Mouse (Mus musculus): Measurements from ENCODE around the gene Ppp1r14c. TPM values are rescaled to one million over a fixed set of nuclear protein-coding genes. Genes with fewer than 3 reads are reported as not detected.

Ppp1r14c gene
- polyA plus RNA-seq, 1 experiment from 2014 or later = 315 TPM

DNA sequence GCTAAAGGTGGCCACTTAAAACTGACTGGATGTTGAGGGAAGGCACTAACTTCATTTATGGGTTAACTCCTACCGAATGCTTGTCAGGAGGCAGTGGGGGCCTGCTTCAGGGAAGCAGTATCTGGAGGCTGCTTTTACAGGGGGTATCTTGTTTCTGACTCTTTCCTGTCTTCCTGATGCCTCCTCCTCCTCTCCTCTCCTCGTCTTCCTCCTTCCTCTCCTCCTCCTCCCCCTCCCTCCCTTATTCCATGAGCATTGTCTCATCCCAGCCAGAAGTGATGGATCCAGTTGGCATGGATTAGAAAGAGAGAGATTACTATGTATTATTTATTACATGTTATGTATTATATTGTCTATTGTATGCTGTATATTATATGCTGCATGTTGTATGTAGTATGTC is 142.9 kb downstream of the Ppp1r14c start:
- 44% methylated on average over 2 of the region's 2 CpGs for WGBS
- no peak for ATAC-seq (ENCODE audit: insufficient number of reproducible peaks, insufficient read depth, low FRiP score, low read depth)
- Histone ChIP-seq H3K27ac (replicated peaks in 1 of 2; ENCODE audit: control insufficient read depth in 1 of 2, insufficient read depth in 1 of 2, low read depth in 2 of 2, low read length in 2 of 2) (0 out of 4 replicates have a peak overlapping the region, but pooled peaks of 1 of the 2 experiments have one; percentile 78), H3K4me1 (ENCODE audit: control insufficient read depth in 2 of 2, insufficient read depth in 2 of 2, low read length in 2 of 2) (peaks cover 16 to 32% of the 10 kb centered on the region in 2 experiments), H3K4me3 (ENCODE audit: control insufficient read depth in 1 of 2, insufficient read depth in 1 of 2, low read depth in 1 of 2, low read length in 2 of 2) (no peak overlapping the region), H3K9me3 (ENCODE audit: control insufficient read depth, low read length) (no peaks in the 10 kb centered on the region), H3K27me3 (ENCODE audit: control insufficient read depth, insufficient read depth, low read length) (no peaks in the 10 kb centered on the region), H3K9ac (ENCODE audit: low read length) (no peak overlapping the region), H3K4me2 (ENCODE audit: low read length) (no peak overlapping the region), H3K36me3 (ENCODE audit: control insufficient read depth, insufficient read depth, low read length) (no peaks in the 10 kb centered on the region)

DNA sequence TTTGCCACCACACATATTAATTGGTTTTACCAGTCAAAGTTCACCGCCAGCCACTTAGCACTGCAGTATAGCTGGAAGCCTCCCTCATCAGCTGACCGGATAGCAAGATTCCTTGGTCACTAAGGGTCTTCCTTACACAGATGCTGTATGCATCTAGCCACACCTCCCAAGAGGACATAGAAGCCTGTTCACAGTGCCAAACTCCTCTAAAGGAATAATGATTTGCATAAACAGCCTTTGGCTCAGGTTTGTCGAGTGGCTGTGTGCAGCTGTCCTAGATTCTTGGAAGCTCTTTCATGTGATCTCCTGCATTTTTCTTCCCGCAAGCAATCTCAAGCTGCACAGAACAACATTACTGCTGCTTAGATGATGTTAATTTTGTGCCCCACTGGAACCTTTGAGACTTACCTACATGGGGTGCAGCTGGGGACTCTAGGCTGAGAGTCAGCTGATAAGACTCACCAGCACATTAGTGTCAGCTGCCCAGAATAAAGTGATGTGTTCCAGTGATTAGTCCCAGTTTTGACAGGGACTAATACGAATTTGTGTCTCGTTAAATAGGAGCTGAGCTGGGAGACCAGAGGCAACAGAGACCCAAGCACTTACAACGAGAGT is 143.9 kb downstream of the Ppp1r14c start:
- Histone ChIP-seq H3K4me1 (ENCODE audit: control insufficient read depth in 2 of 2, insufficient read depth in 2 of 2, low read length in 2 of 2) (peaks cover 19 to 35% of the 10 kb centered on the region in 2 experiments), H3K9me3 (ENCODE audit: control insufficient read depth, low read length) (no peaks in the 10 kb centered on the region), H3K4me3 (ENCODE audit: control insufficient read depth in 1 of 2, insufficient read depth in 1 of 2, low read depth in 1 of 2, low read length in 2 of 2) (no peak overlapping the region), H3K4me2 (ENCODE audit: low read length) (no peak overlapping the region), H3K36me3 (ENCODE audit: control insufficient read depth, insufficient read depth, low read length) (no peaks in the 10 kb centered on the region), H3K27me3 (ENCODE audit: control insufficient read depth, insufficient read depth, low read length) (no peaks in the 10 kb centered on the region), H3K27ac (replicated peaks in 1 of 2; ENCODE audit: control insufficient read depth in 1 of 2, insufficient read depth in 1 of 2, low read depth in 2 of 2, low read length in 2 of 2) (peak overlapping the region; percentile 1 to 69; a peak in 3 of 4 replicates), H3K9ac (ENCODE audit: low read length) (peak overlapping the region; percentile 42; the same call in 1 of the 2 replicates)
- ATAC-seq (ENCODE audit: insufficient number of reproducible peaks, insufficient read depth, low FRiP score, low read depth) = no peak
- WGBS = 46% methylated on average over 7 of the region's 7 CpGs

- 44% methylated on average over 3 of the region's 3 CpGs for WGBS
- Histone ChIP-seq H3K27ac (replicated peaks in 1 of 2; ENCODE audit: control insufficient read depth in 1 of 2, insufficient read depth in 1 of 2, low read depth in 2 of 2, low read length in 2 of 2) (peak overlapping the region; percentile 1 to 69; a peak in 3 of 4 replicates), H3K4me1 (ENCODE audit: control insufficient read depth in 2 of 2, insufficient read depth in 2 of 2, low read length in 2 of 2) (peaks cover 19 to 37% of the 10 kb centered on the region in 2 experiments)
Measured at GRCm38 (mm10) chr10:3510486-3510885, 144.6 kb downstream of the Ppp1r14c start.

DNA sequence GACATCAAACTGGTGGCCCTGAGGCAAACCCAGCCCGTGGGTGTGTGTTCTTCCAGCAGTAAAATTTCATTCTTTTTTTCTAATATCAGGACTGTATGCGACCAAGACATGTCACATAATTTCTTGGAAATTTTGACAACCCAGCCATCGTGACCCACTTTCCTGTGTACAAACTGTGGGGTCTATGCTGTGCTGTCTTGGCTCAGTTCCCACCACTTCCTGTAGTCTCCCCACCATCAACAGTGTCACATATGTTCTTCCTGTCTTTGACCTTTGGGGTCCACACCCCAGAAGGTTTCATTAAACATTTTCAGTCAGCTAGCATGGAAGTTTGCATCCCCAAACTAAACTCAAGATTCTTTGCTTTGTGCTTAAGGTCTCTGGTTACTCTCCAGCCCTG is 145.5 kb downstream of the Ppp1r14c start:
- no peaks in the 10 kb centered on the region for H3K36me3 ChIP-seq (ENCODE audit: control insufficient read depth, insufficient read depth, low read length)
- ATAC-seq (ENCODE audit: insufficient number of reproducible peaks, insufficient read depth, low FRiP score, low read depth) = no peak
- no peaks in the 10 kb centered on the region for H3K27me3 ChIP-seq (ENCODE audit: control insufficient read depth, insufficient read depth, low read length)
- H3K4me3 ChIP-seq (ENCODE audit: control insufficient read depth in 1 of 2, insufficient read depth in 1 of 2, low read depth in 1 of 2, low read length in 2 of 2) = no peak overlapping the region
- H3K27ac ChIP-seq (replicated peaks in 1 of 2; ENCODE audit: control insufficient read depth in 1 of 2, insufficient read depth in 1 of 2, low read depth in 2 of 2, low read length in 2 of 2) = no peak overlapping the region
- no peak overlapping the region for H3K4me2 ChIP-seq (ENCODE audit: low read length)
- peaks cover 19 to 40% of the 10 kb centered on the region in 2 experiments for H3K4me1 ChIP-seq (ENCODE audit: control insufficient read depth in 2 of 2, insufficient read depth in 2 of 2, low read length in 2 of 2)
- no peaks in the 10 kb centered on the region for H3K9me3 ChIP-seq (ENCODE audit: control insufficient read depth, low read length)
- H3K9ac ChIP-seq (ENCODE audit: low read length) = no peak overlapping the region
- WGBS = 77% methylated on average over 3 of the region's 3 CpGs

More at GRCm38 (mm10) chr10:3510486-3510885, 144.6 kb downstream of the Ppp1r14c start:
- Histone ChIP-seq H3K4me3 (ENCODE audit: control insufficient read depth in 1 of 2, insufficient read depth in 1 of 2, low read depth in 1 of 2, low read length in 2 of 2) (no peak overlapping the region), H3K27me3 (ENCODE audit: control insufficient read depth, insufficient read depth, low read length) (no peaks in the 10 kb centered on the region), H3K9ac (ENCODE audit: low read length) (0 out of 2 replicates have a peak overlapping the region, but pooled peaks have one; percentile 42), H3K9me3 (ENCODE audit: control insufficient read depth, low read length) (no peaks in the 10 kb centered on the region), H3K36me3 (ENCODE audit: control insufficient read depth, insufficient read depth, low read length) (no peaks in the 10 kb centered on the region), H3K4me2 (ENCODE audit: low read length) (no peak overlapping the region)
- ATAC-seq (ENCODE audit: insufficient number of reproducible peaks, insufficient read depth, low FRiP score, low read depth) = no peak

DNA sequence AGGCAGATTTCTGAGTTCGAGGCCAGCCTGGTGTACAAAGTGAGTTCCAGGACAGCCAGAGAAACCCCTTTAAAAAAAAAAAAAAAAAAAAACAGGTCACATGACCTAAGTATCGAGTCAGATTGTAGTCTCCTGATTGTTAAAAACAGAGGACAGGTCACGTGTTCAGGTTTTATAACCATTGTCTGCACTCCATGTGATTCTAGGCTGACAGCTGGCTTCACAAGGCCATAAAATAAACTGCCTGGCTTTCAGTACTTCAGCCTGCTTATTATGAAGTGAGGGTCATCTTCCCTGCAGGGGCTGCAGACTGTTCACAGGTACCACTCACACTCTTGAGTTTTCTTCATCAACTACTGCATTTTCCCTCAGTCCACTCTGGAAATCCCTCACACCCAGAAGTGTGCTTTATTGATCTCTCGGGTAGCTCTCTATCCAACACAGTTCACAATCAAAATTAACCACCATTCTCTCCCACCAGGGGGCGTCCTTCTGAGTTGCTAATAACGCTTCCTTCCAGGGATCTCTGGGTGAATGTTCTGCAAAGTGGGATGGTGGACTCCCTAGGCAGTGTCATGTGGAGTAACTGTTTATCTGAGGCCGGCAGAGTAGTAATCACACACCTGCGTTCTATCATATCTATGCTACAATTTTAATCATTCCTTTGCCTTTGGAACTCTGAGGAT is 146.9 kb downstream of the Ppp1r14c start:
- H3K9me3 ChIP-seq (ENCODE audit: control insufficient read depth, low read length) = no peaks in the 10 kb centered on the region
- no peak overlapping the region for H3K4me3 ChIP-seq (ENCODE audit: control insufficient read depth in 1 of 2, insufficient read depth in 1 of 2, low read depth in 1 of 2, low read length in 2 of 2)
- ATAC-seq (ENCODE audit: insufficient number of reproducible peaks, insufficient read depth, low FRiP score, low read depth) = no peak
- no peak overlapping the region for H3K4me2 ChIP-seq (ENCODE audit: low read length)
- WGBS = 74% methylated on average over 8 of the region's 8 CpGs
- no peaks in the 10 kb centered on the region for H3K27me3 ChIP-seq (ENCODE audit: control insufficient read depth, insufficient read depth, low read length)
- no peaks in the 10 kb centered on the region for H3K36me3 ChIP-seq (ENCODE audit: control insufficient read depth, insufficient read depth, low read length)
- no peak overlapping the region for H3K9ac ChIP-seq (ENCODE audit: low read length)
- H3K4me1 ChIP-seq (ENCODE audit: control insufficient read depth in 2 of 2, insufficient read depth in 2 of 2, low read length in 2 of 2) = peaks cover 18 to 37% of the 10 kb centered on the region in 2 experiments
- no peak overlapping the region for H3K27ac ChIP-seq (replicated peaks in 1 of 2; ENCODE audit: control insufficient read depth in 1 of 2, insufficient read depth in 1 of 2, low read depth in 2 of 2, low read length in 2 of 2)

- H3K27ac ChIP-seq (replicated peaks in 1 of 2; ENCODE audit: control insufficient read depth in 1 of 2, insufficient read depth in 1 of 2, low read depth in 2 of 2, low read length in 2 of 2) = no peak overlapping the region
- WGBS = 61% methylated on average over 6 of the region's 6 CpGs
- H3K36me3 ChIP-seq (ENCODE audit: control insufficient read depth, insufficient read depth, low read length) = no peaks in the 10 kb centered on the region
- H3K9ac ChIP-seq (ENCODE audit: low read length) = no peak overlapping the region
- no peaks in the 10 kb centered on the region for H3K9me3 ChIP-seq (ENCODE audit: control insufficient read depth, low read length)
- no peak overlapping the region for H3K4me3 ChIP-seq (ENCODE audit: control insufficient read depth in 1 of 2, insufficient read depth in 1 of 2, low read depth in 1 of 2, low read length in 2 of 2)
- no peaks in the 10 kb centered on the region for H3K27me3 ChIP-seq (ENCODE audit: control insufficient read depth, insufficient read depth, low read length)
- ATAC-seq (ENCODE audit: insufficient number of reproducible peaks, insufficient read depth, low FRiP score, low read depth) = no peak
- H3K4me2 ChIP-seq (ENCODE audit: low read length) = no peak overlapping the region
- H3K4me1 ChIP-seq (ENCODE audit: control insufficient read depth in 2 of 2, insufficient read depth in 2 of 2, low read length in 2 of 2) = peaks cover 9 to 26% of the 10 kb centered on the region in 2 experiments
Measured at GRCm38 (mm10) chr10:3513947-3514346, 148.1 kb downstream of the Ppp1r14c start.

All from heart, embryonic 14.5 days (tissue).